Mouse (Mus musculus) retina, adult 2 months (tissue): ENCODE measurements around the gene Fgfr2.

Experiments used
- DNase-seq: peaks from one replicate; pipeline ENCODE4 v3.0.0-alpha.2; 2012; ENCODE audit warnings: low read depth, low spot score

The Fgfr2 gene

GRCm38 (mm10) chr7:131629562-131629961 lies 1493.6 kb downstream of the Fgfr2 start:
- DNase-seq, result no peak

GRCm38 (mm10) chr7:131628846-131629391 lies 1494.2 kb downstream of the Fgfr2 start:
- no peak for DNase-seq

- DNase-seq, result no peak
These were observed 1494.8 kb downstream of the Fgfr2 start for GRCm38 (mm10) chr7:131628356-131628755.

GRCm38 (mm10) chr7:131609677-131610076 lies 1513.5 kb downstream of the Fgfr2 start:
- no peak for DNase-seq

- DNase-seq, result no peak
These were observed 1515.1 kb downstream of the Fgfr2 start for GRCm38 (mm10) chr7:131608049-131608448.

- DNase-seq, result no peak
These were observed 1517.7 kb downstream of the Fgfr2 start for GRCm38 (mm10) chr7:131605481-131605880.

- DNase-seq, result no peak
These were observed 1518.2 kb downstream of the Fgfr2 start for GRCm38 (mm10) chr7:131604946-131605345.

- no peak for DNase-seq
These were observed 1520.0 kb downstream of the Fgfr2 start for GRCm38 (mm10) chr7:131603186-131603585.

- no peak for DNase-seq
These were observed 1521.0 kb downstream of the Fgfr2 start for GRCm38 (mm10) chr7:131602106-131602505.

GRCm38 (mm10) chr7:131598483-131598824 lies 1524.7 kb downstream of the Fgfr2 start:
- no peak for DNase-seq

GRCm38 (mm10) chr7:131597779-131598482 lies 1525.2 kb downstream of the Fgfr2 start:
- DNase-seq, result no peak

GRCm38 (mm10) chr7:131585551-131585950 lies 1537.6 kb downstream of the Fgfr2 start:
- no peak for DNase-seq

GRCm38 (mm10) chr7:131582178-131582577 lies 1541.0 kb downstream of the Fgfr2 start:
- DNase-seq, result no peak

GRCm38 (mm10) chr7:131575246-131575645 lies 1547.9 kb downstream of the Fgfr2 start:
- no peak for DNase-seq

GRCm38 (mm10) chr7:131560697-131561042 lies 1562.5 kb downstream of the Fgfr2 start:
- DNase-seq, result no peak

- DNase-seq, result peak; percentile 91
These were observed 1563.0 kb downstream of the Fgfr2 start, which contains the start of gene Bub3 for GRCm38 (mm10) chr7:131559986-131560696. Gene Bub3, plus strand, starts transcription at chr7:131560222.

- DNase-seq, result no peak
These were observed 1565.4 kb downstream of the Fgfr2 start for GRCm38 (mm10) chr7:131557751-131558150.

GRCm38 (mm10) chr7:131556541-131557271 lies 1566.4 kb downstream of the Fgfr2 start:
- DNase-seq, result no peak

- DNase-seq, result no peak
These were observed 1567.0 kb downstream of the Fgfr2 start for GRCm38 (mm10) chr7:131556116-131556515.

GRCm38 (mm10) chr7:131555301-131556081 lies 1567.7 kb downstream of the Fgfr2 start:
- DNase-seq, result no peak
